Mouse (Mus musculus) kidney, adult 2 months (tissue): ENCODE results near the gene Ddit4.

Experiments
- CTCF ChIP-seq: fragments of 200-500 bp; conservative IDR thresholded peaks from 2 replicates; pipeline ENCODE4 v1.5.1; 2011; ENCODE audit warnings: low read depth, mild to moderate bottlenecking, control low read depth, low read length, moderate library complexity, mixed read lengths; ENCODE audit not compliant: insufficient read depth, insufficient read length
- POLR2A ChIP-seq: fragments of 200-500 bp; IDR thresholded peaks from one replicate; pipeline ENCODE4 v1.6.1; 2011; ENCODE audit warnings: low read depth, low read length, control low read depth

DNA sequence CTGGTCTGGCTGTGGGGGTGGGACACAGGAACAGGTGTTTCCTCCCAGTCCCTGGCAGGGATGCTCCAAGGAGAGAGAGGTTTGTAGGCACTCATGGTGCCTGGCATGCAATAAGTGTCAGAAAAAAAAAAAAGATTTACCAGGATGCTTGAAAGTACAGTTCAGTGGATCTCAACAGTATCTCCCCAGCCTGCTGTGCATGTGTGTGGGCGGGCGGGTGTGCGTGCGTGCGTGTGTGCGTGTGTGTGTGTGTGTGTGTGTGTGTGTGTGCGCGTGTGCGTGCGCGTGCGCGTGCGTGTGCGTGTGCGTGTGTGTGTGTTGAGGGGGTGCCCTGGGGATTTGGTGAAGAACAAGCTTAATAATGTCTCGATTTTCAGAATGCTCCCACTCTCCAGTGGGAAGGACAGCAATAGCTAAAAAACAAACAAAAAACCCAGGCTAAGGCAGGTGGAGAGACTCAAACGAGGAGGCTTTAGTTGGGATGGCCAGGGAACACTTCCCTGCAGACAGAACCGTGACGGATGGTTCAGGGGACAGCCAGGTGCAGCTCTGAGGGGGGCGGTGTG is 9.3 kb downstream of the Ddit4 start:
- TF ChIP-seq CTCF (no peak), POLR2A (no peak)
